11 mouse cellular contexts compared by ENCODE assay signal in genomic region chr11:76372534-76372933, GRCm38 (mm10). TPM values are rescaled to one million over a fixed set of nuclear protein-coding genes. Genes with fewer than 3 reads are reported as not detected.
DNase-seq lines count a peak whose midpoint lies in the region; ATAC-seq and TF ChIP-seq lines count a peak whose summit lies in the region.
"Had no signal": no experiment of that assay in that cellular context is flagged by ENCODE, and none has a peak within 500 bp of the region (broad histone marks: within the 10 kb centered on the region; RNA-seq: fewer than 3 reads in every experiment).

No protein-coding gene starts in this region.

- peak overlapping the region; percentile 27; the same call in 1 of the 2 replicates for H3K9ac ChIP-seq in heart, adult 2 months (ENCODE audit: low read depth, low read length)
- H3K9ac ChIP-seq in limb, embryonic 12.5 days (replicated peaks): no peak overlapping the region
- H3K9ac ChIP-seq in kidney, embryonic 14.5 days (ENCODE audit: low read depth, low read length): no peak overlapping the region
- H3K9ac ChIP-seq: forebrain, embryonic 13.5 days; limb, embryonic 15.5 days had no signal

- no peak for TF ChIP-seq EP300 in heart, adult 2 months (IDR thresholded peaks at IDR 0.05; ENCODE audit: insufficient read depth, low read depth, low read length)

- TF ChIP-seq CTCF in heart, adult 2 months (IDR thresholded peaks at IDR 0.05): no peak

- peak overlapping the region; percentile 19 for H3K27ac ChIP-seq in heart, adult 2 months
- peak overlapping the region; percentile 70 for H3K27ac ChIP-seq in limb, embryonic 12.5 days
- no peak overlapping the region for H3K27ac ChIP-seq in kidney, embryonic 14.5 days (ENCODE audit: low read depth, low read length)
- H3K27ac ChIP-seq: forebrain, embryonic 13.5 days; kidney, postnatal 0 days had no signal

- intact Hi-C loops in heart, adult 2 months (cut with DNase I): no loop called here
- intact Hi-C loops in gastrocnemius, postnatal 36 days (cut with DNase I): no loop called here
- intact Hi-C loops in left cerebral cortex, postnatal 25 days (cut with DNase I): no loop called here

- peaks cover 20% of the 10 kb centered on the region for H3K4me1 ChIP-seq in heart, adult 2 months (ENCODE audit: control insufficient read depth, insufficient read depth, low read length)
- H3K4me1 ChIP-seq in limb, embryonic 12.5 days (replicated peaks): peaks cover 77% of the 10 kb centered on the region
- H3K4me1 ChIP-seq in kidney, embryonic 14.5 days (ENCODE audit: control insufficient read depth, insufficient read depth, low read length): peaks cover 36% of the 10 kb centered on the region

- H3K4me3 ChIP-seq in heart, adult 2 months: no peak overlapping the region
- no peak overlapping the region for H3K4me3 ChIP-seq in limb, embryonic 12.5 days (replicated peaks)
- no peak overlapping the region for H3K4me3 ChIP-seq in kidney, embryonic 14.5 days (ENCODE audit: low read length)
- H3K4me3 ChIP-seq: forebrain, embryonic 13.5 days; limb, embryonic 15.5 days had no signal

- no peak for TF ChIP-seq POLR2A in heart, adult 2 months (IDR thresholded peaks at IDR 0.05; ENCODE audit: insufficient read depth, low read depth, low read length)

- ATAC-seq in limb, embryonic 12.5 days (ENCODE audit: insufficient number of reproducible peaks, insufficient read depth, low FRiP score, low TSS enrichment, low read depth): no peak
- ATAC-seq in kidney, embryonic 14.5 days (ENCODE audit: low FRiP score, low TSS enrichment): no peak
- ATAC-seq: forebrain, embryonic 13.5 days had no signal

- H3K9me3 ChIP-seq in limb, embryonic 12.5 days: no peaks in the 10 kb centered on the region
- H3K9me3 ChIP-seq in kidney, embryonic 14.5 days (ENCODE audit: control insufficient read depth, low read length): no peaks in the 10 kb centered on the region
- H3K9me3 ChIP-seq: forebrain, embryonic 13.5 days; limb, embryonic 15.5 days had no signal

- WGBS in heart, adult 2 months: 47% methylated on average over 6 of the region's 6 CpGs
- WGBS in limb, embryonic 12.5 days: 29% methylated on average over 6 of the region's 6 CpGs
- 30% methylated on average over 6 of the region's 6 CpGs for WGBS in kidney, embryonic 14.5 days

- no peaks in the 10 kb centered on the region for H3K27me3 ChIP-seq in heart, adult 2 months (ENCODE audit: control insufficient read depth, insufficient read depth, low read length)
- no peaks in the 10 kb centered on the region for H3K27me3 ChIP-seq in limb, embryonic 12.5 days
- no peaks in the 10 kb centered on the region for H3K27me3 ChIP-seq in kidney, embryonic 14.5 days (ENCODE audit: control insufficient read depth, insufficient read depth, low read length)
- H3K27me3 ChIP-seq: forebrain, embryonic 13.5 days; limb, embryonic 15.5 days had no signal

- no peak overlapping the region for H3K4me2 ChIP-seq in limb, embryonic 12.5 days
- H3K4me2 ChIP-seq in kidney, embryonic 14.5 days (replicated peaks; ENCODE audit: low read depth, low read length): no peak overlapping the region
- H3K4me2 ChIP-seq: forebrain, embryonic 13.5 days; limb, embryonic 15.5 days had no signal

- H3K36me3 ChIP-seq in heart, adult 2 months (ENCODE audit: control insufficient read depth, insufficient read depth, low read length): no peaks in the 10 kb centered on the region
- no peaks in the 10 kb centered on the region for H3K36me3 ChIP-seq in limb, embryonic 12.5 days
- no peaks in the 10 kb centered on the region for H3K36me3 ChIP-seq in kidney, embryonic 14.5 days (ENCODE audit: control insufficient read depth, insufficient read depth, low read length)
- H3K36me3 ChIP-seq: limb, embryonic 15.5 days had no signal

- peak in 1 of 2 experiments; percentile 41 for DNase-seq in heart, adult 2 months
- no peak for DNase-seq in heart, postnatal 4 days
- DNase-seq in cerebellum, adult 18-20 months: peak; percentile 63 to 71
- DNase-seq in gastrocnemius, postnatal 36 days: peak; percentile 38 to 55
- DNase-seq in right cerebral cortex, postnatal 4 days: no peak
- no peak for DNase-seq in left cerebral cortex, postnatal 25 days (ENCODE audit: low spot score in 2 of 2)

- H3K79me2 ChIP-seq in heart, adult 2 months (replicated peaks; ENCODE audit: control insufficient read depth, insufficient read depth, low read length): 0 out of 2 replicates have a peak, but pooled peaks cover 1% of the 10 kb centered on the region

RNA-seq across cellular contexts. Expression of gene Nxn, which starts 26.4 kb away (rescaled TPM):
- 10 to 100 TPM; 14.6 to 19.1 TPM for total RNA-seq in heart, adult 2 months (2021)
- 10.0 and 14.0 TPM in 2 replicates for polyA plus RNA-seq in heart, adult 2 months (2012; rRNA removed)
- total RNA-seq in heart, postnatal 4 days (2021): 10 to 100 TPM; 17.2 to 20.5 TPM
- total RNA-seq in gastrocnemius, postnatal 36 days (2021): 10 to 100 TPM; 26.3 to 37.3 TPM
- polyA plus RNA-seq in limb, embryonic 12.5 days (2016; fragmentation: Nextera tagmentation; extraction: Ambion mirVana): 61.2 and 67.7 TPM in 2 replicates
- polyA plus RNA-seq in kidney, embryonic 14.5 days (2014; fragmentation: Nextera tagmentation; extraction: Ambion mirVana): 29.3 and 38.0 TPM in 2 replicates
- total RNA-seq in left cerebral cortex, postnatal 25 days (2021): 10 to 100 TPM; 10.3 to 11.5 TPM

RNA-seq across cellular contexts. Expression of gene Timm22, which starts 34.2 kb away (rescaled TPM):
- total RNA-seq in heart, adult 2 months (2021): 10 to 100 TPM; 35.3 to 40.4 TPM
- polyA plus RNA-seq in heart, adult 2 months (2012; rRNA removed): 10.4 and 21.0 TPM in 2 replicates
- total RNA-seq in heart, postnatal 4 days (2021): 10 to 100 TPM; 38.9 to 48.2 TPM
- 10 to 100 TPM; 34.3 to 36.2 TPM for total RNA-seq in gastrocnemius, postnatal 36 days (2021)
- polyA plus RNA-seq in limb, embryonic 12.5 days (2016; fragmentation: Nextera tagmentation; extraction: Ambion mirVana): 127 and 149 TPM in 2 replicates
- 113 and 139 TPM in 2 replicates for polyA plus RNA-seq in kidney, embryonic 14.5 days (2014; fragmentation: Nextera tagmentation; extraction: Ambion mirVana)
- 10 to 100 TPM; 36.3 to 37.3 TPM for total RNA-seq in left cerebral cortex, postnatal 25 days (2021)

Comparison
In these comparisons a context has a peak if more than half of its experiments do, and no peak if none do; other contexts are left out.
1. DNase-seq: peak in cerebellum, adult 18-20 months (2 of 2) and gastrocnemius, postnatal 36 days (2 of 2); none in heart, postnatal 4 days (single experiment), right cerebral cortex, postnatal 4 days (single experiment) and left cerebral cortex, postnatal 25 days (0 of 2).